Mouse (Mus musculus): ENCODE measurements around the gene Dnaaf5.

Gene Dnaaf5

GRCm38 (mm10) chr5:139199995-139200769, 50.2 kb downstream of the Dnaaf5 start, which contains the start of gene Sun1:
Gene Sun1 (plus strand): TSS chr5:139200637.
- DNase-seq: peak; percentile 99

- no peak for DNase-seq
Measured at GRCm38 (mm10) chr5:139200770-139201569, 50.9 kb downstream of the Dnaaf5 start.

- DNase-seq: no peak
Measured at GRCm38 (mm10) chr5:139202127-139202526, 52.1 kb downstream of the Dnaaf5 start.

- DNase-seq: no peak
Measured at GRCm38 (mm10) chr5:139203312-139203711, 53.3 kb downstream of the Dnaaf5 start.

- no peak for DNase-seq
Measured at GRCm38 (mm10) chr5:139206081-139206480, 56.1 kb downstream of the Dnaaf5 start.

GRCm38 (mm10) chr5:139206525-139206924, 56.5 kb downstream of the Dnaaf5 start:
- no peak for DNase-seq

GRCm38 (mm10) chr5:139208183-139208582, 58.2 kb downstream of the Dnaaf5 start:
- no peak for DNase-seq

GRCm38 (mm10) chr5:139208871-139209684, 59.1 kb downstream of the Dnaaf5 start:
- no peak for DNase-seq

- DNase-seq: no peak
Measured at GRCm38 (mm10) chr5:139209685-139210026, 59.6 kb downstream of the Dnaaf5 start.

- DNase-seq: no peak
Measured at GRCm38 (mm10) chr5:139211737-139212385, 61.8 kb downstream of the Dnaaf5 start.

- no peak for DNase-seq
Measured at GRCm38 (mm10) chr5:139214298-139214697, 64.3 kb downstream of the Dnaaf5 start.

GRCm38 (mm10) chr5:139215184-139215583, 65.2 kb downstream of the Dnaaf5 start:
- DNase-seq: no peak

- DNase-seq: no peak
Measured at GRCm38 (mm10) chr5:139216121-139216520, 66.1 kb downstream of the Dnaaf5 start.

GRCm38 (mm10) chr5:139216774-139217173, 66.8 kb downstream of the Dnaaf5 start:
- no peak for DNase-seq

GRCm38 (mm10) chr5:139220006-139220515, 70.0 kb downstream of the Dnaaf5 start:
- peak; percentile 22 for DNase-seq

- peak; percentile 38 for DNase-seq
Measured at GRCm38 (mm10) chr5:139220610-139221009, 70.6 kb downstream of the Dnaaf5 start.

GRCm38 (mm10) chr5:139223331-139223730, 73.3 kb downstream of the Dnaaf5 start:
- no peak for DNase-seq

- no peak for DNase-seq
Measured at GRCm38 (mm10) chr5:139227236-139227635, 77.2 kb downstream of the Dnaaf5 start.

GRCm38 (mm10) chr5:139227645-139228044, 77.6 kb downstream of the Dnaaf5 start:
- DNase-seq: no peak

- no peak for DNase-seq
Measured at GRCm38 (mm10) chr5:139228318-139228717, 78.3 kb downstream of the Dnaaf5 start.

- DNase-seq: no peak
Measured at GRCm38 (mm10) chr5:139229716-139230115, 79.7 kb downstream of the Dnaaf5 start.

GRCm38 (mm10) chr5:139232083-139232482, 82.1 kb downstream of the Dnaaf5 start:
- DNase-seq: no peak

Measured in lung, postnatal 10 days (tissue).